Mouse (Mus musculus): ENCODE data around the gene Pla2g3. TPM values are rescaled to one million over a fixed set of nuclear protein-coding genes. Genes with fewer than 3 reads are reported as not detected.

Pla2g3 gene
- polyA plus RNA-seq, 1 experiment from 2014 or later = 0.44 TPM

- Histone ChIP-seq H3K27ac (ENCODE audit: low read depth, low read length) (no peak overlapping the region), H3K4me3 (ENCODE audit: low read depth, low read length) (no peak overlapping the region), H3K27me3 (replicated peaks; ENCODE audit: control insufficient read depth, insufficient read depth, low read length) (no peaks in the 10 kb centered on the region), H3K4me1 (ENCODE audit: control insufficient read depth, insufficient read depth, low read length) (no peaks in the 10 kb centered on the region), H3K9ac (ENCODE audit: low read length) (no peak overlapping the region), H3K4me2 (ENCODE audit: low read length) (no peak overlapping the region), H3K36me3 (ENCODE audit: control insufficient read depth, insufficient read depth, low read length) (no peaks in the 10 kb centered on the region), H3K9me3 (replicated peaks; ENCODE audit: control insufficient read depth, low read length) (peaks cover 3% of the 10 kb centered on the region; the same call in 1 of the 2 replicates)
- DNase-seq (ENCODE audit: low spot score) (no peak), ATAC-seq (no peak)
- WGBS = 52% methylated on average over 5 of the region's 5 CpGs
These were observed 54.9 kb downstream of the Pla2g3 start for GRCm38 (mm10) chr11:3543001-3543400.

- Histone ChIP-seq H3K9me3 (replicated peaks; ENCODE audit: control insufficient read depth, low read length) (peaks cover 3% of the 10 kb centered on the region; the same call in 1 of the 2 replicates), H3K4me2 (ENCODE audit: low read length) (no peak overlapping the region), H3K27ac (ENCODE audit: low read depth, low read length) (no peak overlapping the region), H3K4me1 (ENCODE audit: control insufficient read depth, insufficient read depth, low read length) (no peaks in the 10 kb centered on the region), H3K4me3 (ENCODE audit: low read depth, low read length) (no peak overlapping the region), H3K27me3 (replicated peaks; ENCODE audit: control insufficient read depth, insufficient read depth, low read length) (no peaks in the 10 kb centered on the region), H3K9ac (ENCODE audit: low read length) (no peak overlapping the region), H3K36me3 (ENCODE audit: control insufficient read depth, insufficient read depth, low read length) (no peaks in the 10 kb centered on the region)
- ATAC-seq = no peak
- no peak for DNase-seq (ENCODE audit: low spot score)
- WGBS = 92% methylated on average over 5 of the region's 5 CpGs
These were observed 56.3 kb downstream of the Pla2g3 start for GRCm38 (mm10) chr11:3544409-3544808.

GRCm38 (mm10) chr11:3545531-3546241, 57.6 kb downstream of the Pla2g3 start:
- Histone ChIP-seq H3K36me3 (ENCODE audit: control insufficient read depth, insufficient read depth, low read length) (no peaks in the 10 kb centered on the region), H3K27ac (ENCODE audit: low read depth, low read length) (no peak overlapping the region), H3K9ac (ENCODE audit: low read length) (no peak overlapping the region), H3K4me1 (ENCODE audit: control insufficient read depth, insufficient read depth, low read length) (no peaks in the 10 kb centered on the region), H3K4me3 (ENCODE audit: low read depth, low read length) (no peak overlapping the region), H3K9me3 (replicated peaks; ENCODE audit: control insufficient read depth, low read length) (peaks cover 3% of the 10 kb centered on the region; the same call in 1 of the 2 replicates), H3K4me2 (ENCODE audit: low read length) (no peak overlapping the region), H3K27me3 (replicated peaks; ENCODE audit: control insufficient read depth, insufficient read depth, low read length) (no peaks in the 10 kb centered on the region)
- no peak for DNase-seq (ENCODE audit: low spot score)
- 12% methylated on average over 9 of the region's 9 CpGs for WGBS
- ATAC-seq = no peak

- ATAC-seq (no peak), DNase-seq (ENCODE audit: low spot score) (no peak)
These were observed 58.1 kb downstream of the Pla2g3 start for GRCm38 (mm10) chr11:3546242-3546562.

GRCm38 (mm10) chr11:3547047-3547446, 59.0 kb downstream of the Pla2g3 start:
- no peak overlapping the region for H3K9ac ChIP-seq (ENCODE audit: low read length)
- H3K36me3 ChIP-seq (ENCODE audit: control insufficient read depth, insufficient read depth, low read length) = no peaks in the 10 kb centered on the region
- no peak overlapping the region for H3K4me2 ChIP-seq (ENCODE audit: low read length)
- WGBS = 53% methylated on average over 2 of the region's 2 CpGs
- ATAC-seq = no peak
- H3K4me1 ChIP-seq (ENCODE audit: control insufficient read depth, insufficient read depth, low read length) = no peaks in the 10 kb centered on the region
- H3K27ac ChIP-seq (ENCODE audit: low read depth, low read length) = no peak overlapping the region
- peaks cover 3% of the 10 kb centered on the region; the same call in 1 of the 2 replicates for H3K9me3 ChIP-seq (replicated peaks; ENCODE audit: control insufficient read depth, low read length)
- H3K4me3 ChIP-seq (ENCODE audit: low read depth, low read length) = no peak overlapping the region
- no peaks in the 10 kb centered on the region for H3K27me3 ChIP-seq (replicated peaks; ENCODE audit: control insufficient read depth, insufficient read depth, low read length)
- no peak for DNase-seq (ENCODE audit: low spot score)

More at GRCm38 (mm10) chr11:3546242-3546562, 58.1 kb downstream of the Pla2g3 start:
- no peak overlapping the region for H3K27ac ChIP-seq (ENCODE audit: low read depth, low read length)
- H3K4me3 ChIP-seq (ENCODE audit: low read depth, low read length) = no peak overlapping the region
- H3K4me2 ChIP-seq (ENCODE audit: low read length) = no peak overlapping the region
- H3K4me1 ChIP-seq (ENCODE audit: control insufficient read depth, insufficient read depth, low read length) = no peaks in the 10 kb centered on the region
- no peaks in the 10 kb centered on the region for H3K27me3 ChIP-seq (replicated peaks; ENCODE audit: control insufficient read depth, insufficient read depth, low read length)
- H3K9ac ChIP-seq (ENCODE audit: low read length) = no peak overlapping the region
- peaks cover 3% of the 10 kb centered on the region; the same call in 1 of the 2 replicates for H3K9me3 ChIP-seq (replicated peaks; ENCODE audit: control insufficient read depth, low read length)
- H3K36me3 ChIP-seq (ENCODE audit: control insufficient read depth, insufficient read depth, low read length) = no peaks in the 10 kb centered on the region
- 10% methylated on average over 1 of the region's 1 CpGs for WGBS

- Histone ChIP-seq H3K27me3 (replicated peaks; ENCODE audit: control insufficient read depth, insufficient read depth, low read length) (no peaks in the 10 kb centered on the region), H3K27ac (ENCODE audit: low read depth, low read length) (no peak overlapping the region), H3K4me2 (ENCODE audit: low read length) (no peak overlapping the region), H3K4me1 (ENCODE audit: control insufficient read depth, insufficient read depth, low read length) (no peaks in the 10 kb centered on the region), H3K9ac (ENCODE audit: low read length) (no peak overlapping the region), H3K9me3 (replicated peaks; ENCODE audit: control insufficient read depth, low read length) (peaks cover 3% of the 10 kb centered on the region; the same call in 1 of the 2 replicates), H3K4me3 (ENCODE audit: low read depth, low read length) (no peak overlapping the region), H3K36me3 (ENCODE audit: control insufficient read depth, insufficient read depth, low read length) (no peaks in the 10 kb centered on the region)
- ATAC-seq (no peak), DNase-seq (ENCODE audit: low spot score) (peak; percentile 65)
- 56% methylated on average over 6 of the region's 6 CpGs for WGBS
These were observed 59.9 kb downstream of the Pla2g3 start for GRCm38 (mm10) chr11:3547969-3548368.

GRCm38 (mm10) chr11:3548564-3549295, 60.6 kb downstream of the Pla2g3 start:
- DNase-seq (ENCODE audit: low spot score) = no peak
- WGBS = 64% methylated on average over 3 of the region's 3 CpGs
- H3K9me3 ChIP-seq (replicated peaks; ENCODE audit: control insufficient read depth, low read length) = peaks cover 3% of the 10 kb centered on the region; the same call in 1 of the 2 replicates
- no peaks in the 10 kb centered on the region for H3K4me1 ChIP-seq (ENCODE audit: control insufficient read depth, insufficient read depth, low read length)
- no peak for ATAC-seq
- no peak overlapping the region for H3K9ac ChIP-seq (ENCODE audit: low read length)
- no peak overlapping the region for H3K27ac ChIP-seq (ENCODE audit: low read depth, low read length)
- H3K27me3 ChIP-seq (replicated peaks; ENCODE audit: control insufficient read depth, insufficient read depth, low read length) = no peaks in the 10 kb centered on the region
- no peak overlapping the region for H3K4me3 ChIP-seq (ENCODE audit: low read depth, low read length)
- H3K4me2 ChIP-seq (ENCODE audit: low read length) = no peak overlapping the region
- H3K36me3 ChIP-seq (ENCODE audit: control insufficient read depth, insufficient read depth, low read length) = no peaks in the 10 kb centered on the region
